Mouse (Mus musculus) kidney, adult 9 months (tissue): ENCODE data around the gene Taok2.
"Not testable (repeated sequence)": the region's sequence is repeated elsewhere in the genome, so short reads cannot be mapped to it uniquely, and the experiment has no call there.

Experiments
- DNase-seq: peaks from one replicate; pipeline ENCODE4 v3.0.0; 2022

Gene Taok2

DNA sequence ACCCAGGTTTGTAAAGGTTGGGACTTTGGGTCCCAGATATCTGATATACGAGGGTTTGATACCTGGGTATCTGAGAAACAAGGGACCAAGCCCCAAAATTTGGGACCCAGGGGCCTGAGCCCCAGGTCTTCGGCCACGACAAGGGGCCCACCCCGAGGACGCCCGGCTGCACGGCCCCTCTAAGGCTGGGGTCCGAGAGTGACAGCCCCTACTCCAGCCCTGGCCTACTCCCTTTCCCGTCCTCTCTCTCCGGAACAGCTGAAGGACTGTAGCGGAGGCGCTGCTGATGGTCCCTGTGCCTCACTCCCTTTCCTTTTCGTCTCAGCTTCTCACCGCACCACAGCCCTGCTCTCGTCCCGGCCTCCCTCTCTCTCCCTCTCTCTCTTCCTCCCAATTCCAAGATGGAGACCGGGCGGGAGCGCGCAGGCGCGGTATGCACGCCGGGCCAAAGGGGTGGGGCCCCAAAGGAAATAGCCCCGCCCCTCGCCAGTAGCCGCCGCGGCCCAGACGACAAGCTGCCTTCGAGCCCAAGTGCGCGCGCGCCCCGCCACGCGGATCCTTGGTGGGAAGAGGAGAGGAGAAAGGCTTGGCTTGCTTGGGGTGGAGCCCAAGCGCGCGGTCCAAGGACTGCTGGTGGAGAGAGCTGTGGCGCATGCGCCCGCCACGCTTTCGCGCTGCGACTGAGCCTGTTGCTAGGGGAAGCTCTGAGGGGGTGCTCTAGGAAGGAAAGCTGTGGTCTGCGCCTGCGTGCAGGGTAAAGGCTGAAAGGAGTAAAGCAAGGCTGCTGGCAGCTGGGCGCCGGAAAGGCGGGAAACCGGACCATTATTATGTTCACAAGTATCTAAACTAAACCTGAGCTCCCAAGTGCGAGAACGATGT lies at the start of gene Taok2:
TSS of gene Taok2 (minus strand) at position 418 of the 879 bp plus-strand sequence.
- peak; percentile 99 for DNase-seq

DNA sequence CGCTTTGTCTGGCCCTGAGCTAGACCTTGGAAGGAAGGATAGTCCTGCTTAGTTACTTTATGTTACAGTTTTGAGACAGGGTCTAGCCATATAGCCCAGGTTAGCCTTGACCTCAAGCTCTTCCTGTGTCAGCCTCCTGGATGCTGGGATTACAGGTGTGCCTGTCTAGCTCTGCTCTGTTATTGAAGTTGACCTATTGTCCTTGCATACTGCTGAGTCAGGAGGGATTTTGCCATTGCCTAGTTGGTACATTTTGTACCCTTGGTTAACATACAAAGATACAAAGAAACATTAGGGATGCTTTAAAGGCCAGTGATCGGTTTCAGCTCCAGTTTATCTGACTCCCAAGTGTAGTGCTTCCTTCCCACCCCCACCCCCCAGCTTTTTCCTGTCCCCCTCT lies 48.1 kb upstream of the Taok2 start:
- DNase-seq: no peak

DNA sequence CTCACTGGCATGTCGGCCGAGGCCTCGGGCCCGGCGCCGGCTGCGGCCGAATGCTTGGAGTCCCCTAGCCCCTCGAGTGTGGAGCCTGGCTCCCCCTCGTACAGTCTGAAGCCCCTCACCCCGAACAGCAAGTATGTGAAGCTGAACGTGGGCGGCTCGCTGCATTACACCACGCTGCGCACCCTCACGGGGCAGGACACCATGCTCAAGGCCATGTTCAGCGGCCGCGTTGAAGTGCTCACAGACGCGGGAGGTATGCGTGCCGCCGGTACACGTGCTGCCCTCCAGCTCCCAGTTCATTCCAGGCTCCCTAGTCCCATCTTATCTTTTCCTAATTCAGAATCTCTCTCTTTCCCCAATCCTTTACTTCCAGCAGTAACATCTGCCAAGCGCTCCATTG lies 44.5 kb upstream of the Taok2 start:
- DNase-seq: no peak

DNA sequence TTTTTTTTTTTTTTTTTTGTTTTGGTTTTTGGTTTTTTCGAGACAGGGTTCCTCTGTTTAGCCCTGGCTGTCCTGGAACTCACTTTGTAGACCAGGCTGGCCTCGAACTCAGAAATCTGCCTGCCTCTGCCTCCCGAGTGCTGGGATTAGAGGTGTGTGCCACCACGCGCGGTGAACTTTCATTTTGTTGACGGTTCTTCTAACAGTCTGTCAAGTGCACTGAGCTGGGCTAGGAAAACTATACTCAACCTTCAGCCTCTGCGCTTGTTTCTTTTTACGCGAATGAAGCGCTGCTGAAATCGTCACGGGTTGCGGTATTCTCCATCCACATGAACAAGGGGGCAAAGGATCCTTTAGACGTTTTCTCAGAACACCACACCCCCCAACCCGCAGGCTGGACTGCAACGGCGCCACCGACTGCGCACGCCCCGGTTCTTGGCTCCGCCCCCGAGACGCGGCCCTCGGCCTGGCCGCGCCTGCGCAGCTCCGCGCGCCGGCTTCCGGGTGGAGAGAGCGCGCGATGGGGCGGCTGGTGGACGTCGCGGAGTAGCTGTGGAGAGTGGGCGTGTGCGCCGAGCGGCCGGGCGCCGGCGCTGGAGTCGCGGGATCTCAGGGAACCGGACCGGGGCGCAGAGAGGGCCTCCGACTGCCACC lies 44.0 kb upstream of the Taok2 start, which contains the start of gene Kctd13:
TSS of gene Kctd13 (plus strand) at position 496 of the 654 bp plus-strand sequence.
- DNase-seq: peak; percentile 93

DNA sequence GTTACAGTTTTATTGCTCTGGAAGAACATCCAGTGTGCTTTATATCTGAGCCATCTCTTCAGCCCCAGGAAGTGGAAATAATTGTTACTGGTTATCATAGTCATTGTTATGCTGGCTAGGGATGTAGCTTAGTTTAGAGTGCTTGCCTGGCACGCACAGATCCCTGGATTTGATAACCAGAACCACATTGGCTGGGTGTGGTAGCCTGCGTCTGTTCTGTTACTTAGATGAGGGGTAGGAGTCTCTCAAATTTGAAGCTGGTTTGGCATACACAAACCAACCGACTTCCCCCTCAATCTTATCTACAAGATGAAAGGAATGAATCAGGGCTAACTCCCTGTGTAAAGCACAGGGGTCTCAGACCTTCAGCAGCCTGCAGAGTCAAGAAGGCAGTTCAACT lies 41.8 kb upstream of the Taok2 start:
- DNase-seq: no peak

DNA sequence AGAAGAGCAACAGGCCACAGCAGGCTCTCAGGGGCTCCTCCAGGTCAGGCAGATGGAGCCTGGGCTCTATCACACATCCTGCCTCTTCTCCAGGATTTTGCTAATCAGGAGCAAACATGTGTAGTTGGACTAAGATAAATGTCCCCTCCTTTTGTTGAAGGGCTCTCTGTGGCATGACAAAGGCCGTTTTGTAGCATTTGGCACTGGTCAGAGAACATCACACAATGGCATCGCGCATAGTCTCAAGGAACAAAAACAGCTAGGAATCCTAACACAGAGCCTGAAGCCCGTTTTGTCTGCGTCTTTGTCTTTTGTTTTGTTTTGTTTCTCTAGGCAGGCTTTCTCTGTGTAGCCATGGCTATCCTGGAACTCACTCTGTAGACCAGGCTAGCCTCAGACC lies 39.5 kb upstream of the Taok2 start:
- no peak for DNase-seq

DNA sequence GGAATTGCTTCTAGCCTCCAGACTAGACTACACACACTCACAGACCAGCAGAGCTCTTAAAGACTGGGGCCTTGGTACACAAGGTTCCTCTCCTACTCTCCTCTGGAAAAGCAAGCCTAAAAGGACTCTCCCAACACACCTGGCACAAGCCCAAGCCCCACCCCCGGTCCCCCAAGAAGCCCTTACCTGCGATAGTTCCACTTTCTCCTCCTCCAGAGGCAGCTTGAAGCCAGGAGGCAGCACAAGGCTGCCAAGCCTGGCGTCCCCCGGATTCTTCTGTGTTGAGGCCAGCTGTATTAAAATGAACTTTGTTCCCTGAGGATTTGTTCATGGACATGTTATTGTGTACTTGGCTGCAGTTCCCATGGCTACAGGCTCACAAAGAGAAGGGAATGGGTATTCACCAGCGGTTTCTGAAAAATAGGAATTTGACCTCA lies 38.1 kb upstream of the Taok2 start, which contains the start of gene Tmem219:
TSS of gene Tmem219 (minus strand) at position 294 of the 437 bp plus-strand sequence.
- DNase-seq: peak; percentile 93

DNA sequence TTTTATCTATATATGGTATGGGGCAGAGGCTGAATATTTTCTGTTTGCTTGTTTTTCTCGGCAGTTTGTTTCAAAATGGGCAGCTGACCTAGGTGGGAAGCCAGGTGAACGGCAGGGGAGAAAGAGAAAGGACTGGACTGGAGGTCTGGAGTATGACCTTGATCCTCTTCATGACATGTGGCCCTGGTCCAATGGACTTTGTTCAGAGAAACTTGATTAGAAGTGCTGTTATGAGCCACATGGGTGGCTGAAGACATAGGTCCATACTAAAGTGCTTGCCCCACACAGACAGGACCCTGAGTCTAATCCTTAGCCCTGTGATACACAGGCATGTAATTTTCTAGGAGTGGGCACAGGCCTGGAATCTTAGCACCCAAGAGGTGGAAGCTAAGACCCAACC lies 37.1 kb upstream of the Taok2 start:
- peak; percentile 87 for DNase-seq

DNA sequence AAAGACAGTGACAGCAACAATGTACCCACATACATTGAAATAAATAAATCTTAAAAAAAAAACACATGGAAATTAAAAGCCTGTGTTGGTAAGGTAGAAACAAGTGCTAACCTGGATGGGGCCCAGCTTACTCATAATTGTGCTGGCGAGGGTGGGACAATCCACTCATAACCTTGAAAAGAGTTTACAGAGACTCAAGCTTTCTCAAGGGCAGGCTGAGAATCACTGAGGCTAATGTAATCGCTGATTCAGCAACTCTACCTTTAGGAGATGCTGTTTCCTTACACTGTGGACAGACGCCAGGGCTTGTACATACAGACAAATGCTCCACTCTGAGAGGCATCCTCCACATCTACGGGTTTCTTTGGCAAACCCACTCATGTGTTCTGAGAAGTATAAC lies 35.5 kb upstream of the Taok2 start:
- DNase-seq: no peak

DNA sequence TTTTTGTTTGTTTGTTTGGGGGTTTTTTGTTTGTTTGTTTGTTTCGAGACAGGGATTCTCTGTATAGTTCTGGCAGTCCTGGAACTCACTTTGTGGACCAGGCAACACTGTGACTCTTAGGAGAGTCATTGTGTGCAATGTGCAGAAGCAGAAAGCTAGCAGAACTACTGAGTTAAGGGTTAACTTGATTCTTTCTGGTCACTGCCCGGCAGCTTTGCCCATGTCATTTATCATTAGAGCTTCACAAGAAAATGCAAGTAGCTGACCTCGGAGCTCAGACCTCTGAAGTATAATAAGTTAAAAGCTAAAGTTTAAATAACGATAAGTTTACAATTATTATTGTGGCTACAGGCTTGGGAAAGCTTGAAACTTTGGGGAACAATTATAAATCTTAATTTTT lies 33.9 kb upstream of the Taok2 start:
- DNase-seq: peak; percentile 65

DNA sequence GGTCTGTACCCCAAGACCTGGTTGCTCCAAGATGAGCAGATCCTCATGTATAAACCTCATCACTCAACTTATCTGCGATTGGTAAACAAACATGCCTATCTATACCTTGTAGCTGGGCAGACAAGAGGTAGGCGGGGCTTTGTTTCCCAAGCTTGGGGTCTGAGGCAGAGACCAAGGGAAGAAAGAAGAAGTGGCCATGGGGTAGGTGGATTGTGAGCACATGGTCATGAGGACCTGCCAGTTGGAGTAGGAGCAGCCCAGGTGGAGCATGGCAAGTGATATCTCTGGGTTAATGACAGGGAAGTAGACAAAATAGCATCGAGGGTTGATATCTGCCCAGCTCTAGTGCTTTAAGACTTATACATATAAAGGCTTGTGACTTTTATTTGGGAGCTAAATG lies 30.3 kb upstream of the Taok2 start:
- DNase-seq: no peak

DNA sequence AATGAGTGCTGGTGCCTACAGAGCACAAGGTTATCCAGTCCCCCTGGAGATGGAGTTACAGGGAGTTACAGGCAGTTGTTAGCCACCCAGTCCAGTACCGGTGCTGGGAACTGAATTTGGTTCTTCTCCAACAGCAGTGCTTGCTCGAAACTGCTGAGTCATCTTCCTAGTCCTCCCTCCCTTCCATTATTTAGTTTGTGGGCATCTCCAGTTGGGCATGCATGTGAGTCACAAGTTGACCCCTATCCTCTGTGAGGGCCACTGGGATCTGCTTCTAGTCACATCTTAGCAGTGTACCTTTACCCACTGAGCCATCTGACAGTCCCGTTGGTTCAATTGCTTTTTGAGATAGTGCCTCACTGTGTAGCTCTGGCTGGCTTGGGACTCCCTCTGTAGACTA lies 21.1 kb upstream of the Taok2 start:
- no peak for DNase-seq

DNA sequence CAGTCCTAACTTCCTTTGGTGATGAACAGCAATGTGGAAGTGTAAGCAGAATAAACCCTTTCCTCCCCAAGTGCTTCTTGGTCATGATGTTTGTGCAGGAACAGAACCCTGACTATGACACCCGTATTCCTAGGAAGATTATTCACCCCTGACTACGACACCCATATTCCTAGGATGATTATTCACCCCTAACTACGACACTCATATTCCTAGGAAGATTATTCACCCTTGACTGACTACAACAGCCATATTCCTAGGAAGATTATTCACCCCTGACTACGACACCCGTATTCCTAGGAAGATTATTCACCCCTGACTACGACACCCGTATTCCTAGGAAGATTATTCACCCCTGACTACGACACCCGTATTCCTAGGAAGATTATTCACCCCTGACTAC lies 15.3 kb upstream of the Taok2 start:
- not testable (repeated sequence) for DNase-seq

DNA sequence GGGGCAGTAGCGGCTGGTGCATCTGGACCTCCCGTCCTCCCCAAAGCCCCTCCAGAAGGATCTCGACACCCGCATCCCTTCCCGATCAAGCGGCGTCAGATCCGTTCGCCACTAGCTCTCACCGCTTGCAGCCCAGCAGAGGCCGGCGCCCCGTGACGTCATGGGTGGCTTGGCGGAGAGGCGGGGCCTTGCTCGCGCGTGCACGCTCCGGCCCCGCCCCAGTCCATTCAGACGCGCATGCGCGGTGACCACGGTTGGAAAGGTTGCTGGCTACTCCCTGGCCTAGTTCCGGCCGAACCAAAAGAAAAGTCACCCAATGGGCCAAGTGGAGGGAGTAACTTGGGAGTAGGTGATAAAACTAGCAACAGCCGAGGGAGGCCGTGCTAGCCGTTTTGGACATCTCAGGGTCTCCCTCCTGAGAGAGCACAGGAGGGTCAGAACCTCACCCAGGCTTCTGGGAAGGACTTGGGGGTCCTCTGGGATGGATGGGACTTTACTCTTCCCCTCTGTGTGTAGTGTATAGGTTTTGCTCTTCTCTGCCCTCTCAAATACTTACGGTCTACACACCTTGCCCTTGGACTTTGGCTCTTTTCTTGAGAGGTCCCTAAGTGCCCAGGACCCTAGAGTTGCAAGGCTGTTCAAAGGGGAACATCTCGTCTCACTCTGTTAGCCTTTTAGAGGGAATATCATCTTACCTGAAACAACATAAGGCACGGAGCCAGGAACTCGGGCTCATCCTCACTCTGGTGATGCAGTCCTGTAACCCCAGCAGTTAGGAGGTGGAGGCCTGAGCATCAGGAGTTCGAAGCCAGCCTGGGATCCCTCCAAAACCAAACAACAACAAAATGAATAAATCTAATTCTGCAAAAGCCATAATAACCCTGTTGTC lies 13.8 kb upstream of the Taok2 start:
- peak; percentile 96 for DNase-seq

DNA sequence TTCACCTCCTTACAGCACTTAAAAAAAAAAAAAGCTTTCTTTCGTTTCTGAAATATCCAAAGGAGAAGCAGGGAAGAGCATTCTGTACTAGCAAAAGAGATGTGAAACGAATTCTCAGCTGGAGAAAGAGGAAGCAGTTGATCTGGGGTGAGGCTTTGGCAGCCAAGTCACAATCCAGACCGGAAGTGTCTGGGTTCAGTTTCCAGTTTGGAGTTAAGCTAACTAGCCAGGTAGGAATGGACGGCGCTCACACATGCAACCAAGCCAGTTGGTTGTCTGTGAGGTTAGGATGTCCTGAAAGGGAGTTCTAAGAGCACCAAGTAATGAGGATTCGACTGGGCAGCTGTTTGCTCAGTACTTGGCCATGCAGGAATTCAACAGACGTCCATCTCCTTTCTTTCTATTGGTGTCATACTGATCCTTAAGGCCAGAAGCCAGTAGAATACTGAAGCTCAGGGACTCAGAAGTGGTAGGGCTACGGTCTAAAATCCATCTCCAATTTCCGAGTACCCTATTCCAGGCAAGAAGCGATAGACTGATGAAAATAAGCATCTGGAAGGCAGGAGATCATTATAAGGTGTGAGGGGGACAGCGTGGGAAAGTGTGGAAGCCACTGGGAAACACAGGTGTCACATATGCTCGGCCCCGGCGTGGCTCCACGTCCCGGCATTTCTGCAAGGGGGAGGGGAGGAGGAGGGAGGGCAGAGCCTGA lies 13.0 kb upstream of the Taok2 start:
- DNase-seq: peak; percentile 48

DNA sequence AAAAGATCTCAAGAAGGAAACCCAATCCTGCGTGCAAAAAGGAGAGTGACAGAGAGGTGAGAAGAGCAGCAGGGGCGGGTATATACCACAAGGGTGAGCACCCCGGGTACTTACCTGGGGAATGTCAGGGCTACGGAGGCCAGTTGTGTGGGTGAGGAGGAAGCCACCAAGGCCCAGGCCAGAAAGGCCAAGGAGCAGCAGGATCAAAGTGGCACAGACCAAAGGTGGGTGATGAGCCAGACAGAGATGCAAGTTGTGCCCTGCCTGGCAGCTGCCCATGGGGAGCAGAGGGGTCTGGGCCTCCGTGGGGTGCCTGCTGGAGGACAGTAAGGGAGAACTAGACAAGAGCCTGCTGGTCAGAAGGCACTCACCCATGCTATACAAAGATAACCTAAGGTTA lies 12.4 kb upstream of the Taok2 start:
- DNase-seq: no peak

DNA sequence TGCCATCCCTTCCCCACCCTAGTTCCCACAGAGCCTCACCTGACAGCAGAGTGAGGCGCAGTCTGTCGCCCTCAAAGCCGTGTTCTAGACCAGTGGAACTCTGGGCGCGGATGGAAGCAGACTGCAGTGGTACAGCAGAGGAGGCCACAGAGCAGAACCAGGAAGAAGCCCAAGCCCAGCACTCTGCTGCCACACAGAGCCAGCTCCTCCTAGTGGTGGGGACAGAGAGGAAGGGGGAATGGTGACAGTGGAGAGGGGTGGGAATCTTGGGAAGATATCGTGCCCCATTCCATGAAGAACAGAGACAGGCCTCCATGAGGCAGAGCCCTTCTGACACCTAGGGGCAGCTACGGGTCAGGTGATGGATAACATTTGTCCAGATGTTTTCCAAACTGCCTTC lies 4.3 kb upstream of the Taok2 start:
- no peak for DNase-seq

DNA sequence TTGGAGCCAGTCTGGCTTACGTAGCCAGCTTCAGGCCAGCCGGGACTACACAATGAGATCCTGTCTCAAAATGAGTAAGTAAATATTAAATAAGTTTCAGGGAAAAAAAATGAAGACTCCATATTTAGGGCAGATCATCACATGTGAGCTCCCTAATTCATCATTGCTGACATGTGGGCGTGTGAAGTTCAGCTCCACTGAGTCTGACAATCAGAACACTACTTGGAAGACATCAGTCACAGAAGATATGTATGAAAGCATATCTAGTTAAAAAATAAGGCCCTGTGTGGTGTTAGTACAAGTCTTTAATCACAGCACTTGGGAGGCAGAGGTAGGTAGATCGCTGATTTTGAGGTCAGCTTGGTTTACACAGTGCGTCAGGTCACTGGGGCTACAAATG lies 2.8 kb upstream of the Taok2 start:
- DNase-seq: no peak

DNA sequence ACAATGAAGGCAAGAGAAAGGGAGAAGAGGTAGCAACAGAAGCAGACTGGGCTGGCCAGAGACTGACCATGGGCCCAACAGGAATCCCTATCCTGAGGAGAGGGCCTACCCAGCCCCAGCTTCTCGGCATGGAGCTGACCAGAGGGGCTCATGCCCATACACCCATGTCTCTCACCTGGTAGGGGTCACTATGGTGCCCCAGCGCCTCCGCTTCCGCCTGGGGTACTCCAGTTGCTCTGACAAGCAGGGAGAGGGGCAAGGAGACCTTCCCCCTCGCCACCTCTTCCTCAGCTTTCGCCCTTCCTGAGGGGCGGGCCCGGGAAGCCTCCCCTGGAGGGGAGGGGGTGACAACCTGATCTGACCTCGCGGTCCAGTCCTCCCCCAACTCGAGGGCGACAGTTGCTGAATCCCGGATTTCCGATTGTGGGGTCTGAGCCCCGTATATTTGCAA lies 747 bp downstream of the Taok2 start:
- DNase-seq: peak; percentile 42

DNA sequence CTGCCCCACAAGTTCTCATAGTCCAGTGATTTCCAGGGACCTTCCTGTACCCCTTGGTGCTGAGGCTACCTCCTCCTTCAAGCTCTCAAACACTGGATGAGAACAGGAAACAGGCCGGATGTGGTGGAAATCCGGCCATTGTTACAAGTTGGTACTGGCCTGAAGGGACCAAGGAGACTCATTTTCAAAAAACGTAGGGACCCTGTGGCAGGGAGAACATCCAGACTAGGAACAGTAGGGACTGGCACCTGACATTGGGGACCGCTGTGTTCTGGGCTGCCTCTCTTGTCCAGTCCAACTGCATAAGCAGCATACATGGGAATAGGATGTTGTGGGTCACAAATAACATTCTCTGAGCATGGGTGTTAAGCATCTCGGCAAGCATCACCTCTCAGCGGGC lies 3.5 kb downstream of the Taok2 start:
- DNase-seq: peak; percentile 72

DNA sequence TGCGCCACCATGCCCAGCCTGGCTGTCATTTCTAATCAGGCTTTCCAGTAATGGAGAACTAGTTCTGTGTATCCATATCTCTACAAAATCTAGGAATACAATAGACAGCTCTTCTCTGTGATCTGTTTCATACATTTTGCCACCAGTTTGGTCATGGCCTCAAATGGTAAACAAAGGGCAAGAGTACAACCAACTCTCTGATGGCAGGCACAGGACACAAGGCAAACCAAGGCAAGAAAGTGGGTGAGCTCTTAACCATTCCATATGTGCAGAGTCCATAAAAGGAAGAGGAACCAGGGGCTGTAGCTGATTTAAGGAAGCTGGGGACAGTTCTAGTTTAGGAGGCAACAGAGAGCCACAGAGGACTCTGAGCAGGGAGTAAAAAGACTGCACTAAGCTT lies 7.3 kb downstream of the Taok2 start:
- no peak for DNase-seq

DNA sequence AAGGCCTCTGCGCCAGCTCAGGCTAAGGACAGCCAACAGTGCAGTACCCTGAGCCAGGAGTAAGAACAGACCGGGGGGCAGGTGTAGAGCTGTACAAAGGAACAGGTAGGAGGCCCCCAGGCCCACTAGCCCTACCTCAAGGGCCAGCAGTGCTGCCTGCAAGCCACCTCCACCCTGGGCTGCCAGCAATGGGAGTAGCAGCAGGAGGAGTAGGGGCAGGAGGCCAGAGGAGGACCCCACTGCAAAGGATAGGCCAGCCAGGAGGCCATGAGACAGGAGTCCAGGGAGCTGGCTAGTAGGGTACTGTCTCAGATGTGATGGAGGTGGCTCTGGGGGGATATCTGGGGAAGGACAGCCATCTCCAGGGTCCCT lies 14.0 kb downstream of the Taok2 start:
- DNase-seq: no peak
